Mouse (Mus musculus): ENCODE measurements around the gene Gsk3b. TPM values are rescaled to one million over a fixed set of nuclear protein-coding genes. Genes with fewer than 3 reads are reported as not detected.
A peak's percentile ranks its signal among the peaks of the same experiment; 100 is the strongest.

The Gsk3b gene
- total RNA-seq, 1 experiment from 2014 or later, result 55.7 TPM

- no peak for ATAC-seq (replicated peaks in 1 of 2; ENCODE audit: insufficient read depth in 1 of 2, low FRiP score in 2 of 2, low TSS enrichment in 1 of 2, low read depth in 1 of 2, poor library complexity in 2 of 2, severe bottlenecking in 2 of 2)
These were observed 201.3 kb downstream of the Gsk3b start for GRCm38 (mm10) chr16:38290151-38290550.

GRCm38 (mm10) chr16:38294685-38295348 lies 206.0 kb downstream of the Gsk3b start, which contains the start of gene Nr1i2:
Nr1i2 (minus strand) TSS chr16:38294824.
- ATAC-seq (replicated peaks in 1 of 2; ENCODE audit: insufficient read depth in 1 of 2, low FRiP score in 2 of 2, low TSS enrichment in 1 of 2, low read depth in 1 of 2, poor library complexity in 2 of 2, severe bottlenecking in 2 of 2), result peak in 1 of 2 experiments; percentile 53; a peak in 1 of 4 replicates

- ATAC-seq (replicated peaks in 1 of 2; ENCODE audit: insufficient read depth in 1 of 2, low FRiP score in 2 of 2, low TSS enrichment in 1 of 2, low read depth in 1 of 2, poor library complexity in 2 of 2, severe bottlenecking in 2 of 2), result peak in 1 of 2 experiments; percentile 37; a peak in 2 of 4 replicates
These were observed 206.6 kb downstream of the Gsk3b start for GRCm38 (mm10) chr16:38295349-38295930.

Other genes with a start within 250 kb of the Gsk3b start
- not detected in 2 replicates for gene Gm36028, start 227.9 kb upstream of the Gsk3b start, total RNA-seq (2017)
- 56.4 and 62.6 TPM in 2 replicates for gene Lrrc58, start 220.6 kb upstream of the Gsk3b start, total RNA-seq (2017)
- not detected in 2 replicates for gene Gpr156, start 172.5 kb upstream of the Gsk3b start, total RNA-seq (2017)
- not detected in 2 replicates for gene Nr1i2, start 205.8 kb downstream of the Gsk3b start, total RNA-seq (2017)

Data from hematopoietic stem cell, adult 5-6 weeks (primary cell).